Mouse (Mus musculus): ENCODE measurements around the gene Wnt1. TPM values are rescaled to one million over a fixed set of nuclear protein-coding genes. Genes with fewer than 3 reads are reported as not detected.

The Wnt1 gene
- polyA plus RNA-seq, 1 experiment, result 0.07 TPM

GRCm38 (mm10) chr15:98791771-98792170 lies 2.1 kb downstream of the Wnt1 start:
- DNase-seq, result no peak
- TF ChIP-seq POLR2A (IDR thresholded peaks at IDR 0.05; ENCODE audit: control insufficient read depth, extremely low read depth, insufficient read depth, low read length, poor library complexity) (no peak), CTCF (IDR thresholded peaks at IDR 0.05; ENCODE audit: borderline replicate concordance, control insufficient read depth, extremely low read depth, insufficient read depth, low read length, poor library complexity) (no peak)
- H3K4me3 ChIP-seq (ENCODE audit: control insufficient read depth, insufficient read depth, low read length), result no peak overlapping the region
- H3K27me3 ChIP-seq (ENCODE audit: control insufficient read depth, insufficient read depth, low read length), result peaks cover 48% of the 10 kb centered on the region
- no peak overlapping the region for H3K27ac ChIP-seq (ENCODE audit: control insufficient read depth, insufficient read depth, low read length)
- WGBS, result 4% methylated on average over 23 of the region's 23 CpGs
- no peaks in the 10 kb centered on the region for H3K36me3 ChIP-seq (ENCODE audit: control insufficient read depth, insufficient read depth, low read length)
- peaks cover 15% of the 10 kb centered on the region; the same call in 1 of the 2 replicates for H3K4me1 ChIP-seq (replicated peaks; ENCODE audit: control insufficient read depth, insufficient read depth, low read length)

- Histone ChIP-seq H3K27me3 (ENCODE audit: control insufficient read depth, insufficient read depth, low read length) (peaks cover 52% of the 10 kb centered on the region), H3K4me3 (ENCODE audit: control insufficient read depth, insufficient read depth, low read length) (no peak overlapping the region), H3K36me3 (ENCODE audit: control insufficient read depth, insufficient read depth, low read length) (no peaks in the 10 kb centered on the region), H3K4me1 (replicated peaks; ENCODE audit: control insufficient read depth, insufficient read depth, low read length) (peaks cover 15% of the 10 kb centered on the region; the same call in 1 of the 2 replicates), H3K27ac (ENCODE audit: control insufficient read depth, insufficient read depth, low read length) (no peak overlapping the region)
- 5% methylated on average over 75 of the region's 75 CpGs for WGBS
- DNase-seq, result no peak
- TF ChIP-seq POLR2A (IDR thresholded peaks at IDR 0.05; ENCODE audit: control insufficient read depth, extremely low read depth, insufficient read depth, low read length, poor library complexity), result no peak
- no peak for TF ChIP-seq CTCF (IDR thresholded peaks at IDR 0.05; ENCODE audit: borderline replicate concordance, control insufficient read depth, extremely low read depth, insufficient read depth, low read length, poor library complexity)
Observed at GRCm38 (mm10) chr15:98792233-98793020, 2.8 kb downstream of the Wnt1 start.

GRCm38 (mm10) chr15:98793141-98793698 lies 3.6 kb downstream of the Wnt1 start:
- TF ChIP-seq POLR2A (IDR thresholded peaks at IDR 0.05; ENCODE audit: control insufficient read depth, extremely low read depth, insufficient read depth, low read length, poor library complexity) (no peak), CTCF (IDR thresholded peaks at IDR 0.05; ENCODE audit: borderline replicate concordance, control insufficient read depth, extremely low read depth, insufficient read depth, low read length, poor library complexity) (no peak)
- DNase-seq, result no peak
- H3K27me3 ChIP-seq (ENCODE audit: control insufficient read depth, insufficient read depth, low read length), result peaks cover 54% of the 10 kb centered on the region
- WGBS, result 7% methylated on average over 13 of the region's 13 CpGs
- H3K4me3 ChIP-seq (ENCODE audit: control insufficient read depth, insufficient read depth, low read length), result no peak overlapping the region
- no peaks in the 10 kb centered on the region for H3K36me3 ChIP-seq (ENCODE audit: control insufficient read depth, insufficient read depth, low read length)
- H3K4me1 ChIP-seq (replicated peaks; ENCODE audit: control insufficient read depth, insufficient read depth, low read length), result peaks cover 15% of the 10 kb centered on the region; the same call in 1 of the 2 replicates
- no peak overlapping the region for H3K27ac ChIP-seq (ENCODE audit: control insufficient read depth, insufficient read depth, low read length)

- no peak for DNase-seq
- H3K36me3 ChIP-seq (ENCODE audit: control insufficient read depth, insufficient read depth, low read length), result no peaks in the 10 kb centered on the region
- H3K27me3 ChIP-seq (ENCODE audit: control insufficient read depth, insufficient read depth, low read length), result peaks cover 37% of the 10 kb centered on the region
- no peak overlapping the region for H3K27ac ChIP-seq (ENCODE audit: control insufficient read depth, insufficient read depth, low read length)
- H3K4me1 ChIP-seq (replicated peaks; ENCODE audit: control insufficient read depth, insufficient read depth, low read length), result peaks cover 8% of the 10 kb centered on the region; the same call in 1 of the 2 replicates
- 16% methylated on average over 13 of the region's 13 CpGs for WGBS
- no peak for TF ChIP-seq CTCF (IDR thresholded peaks at IDR 0.05; ENCODE audit: borderline replicate concordance, control insufficient read depth, extremely low read depth, insufficient read depth, low read length, poor library complexity)
- no peak for TF ChIP-seq POLR2A (IDR thresholded peaks at IDR 0.05; ENCODE audit: control insufficient read depth, extremely low read depth, insufficient read depth, low read length, poor library complexity)
- H3K4me3 ChIP-seq (ENCODE audit: control insufficient read depth, insufficient read depth, low read length), result no peak overlapping the region
Observed at GRCm38 (mm10) chr15:98796803-98797595, 7.3 kb downstream of the Wnt1 start.

- no peak for TF ChIP-seq POLR2A (IDR thresholded peaks at IDR 0.05; ENCODE audit: control insufficient read depth, extremely low read depth, insufficient read depth, low read length, poor library complexity)
- TF ChIP-seq CTCF (IDR thresholded peaks at IDR 0.05; ENCODE audit: borderline replicate concordance, control insufficient read depth, extremely low read depth, insufficient read depth, low read length, poor library complexity), result no peak
- Histone ChIP-seq H3K4me1 (replicated peaks; ENCODE audit: control insufficient read depth, insufficient read depth, low read length) (peaks cover under 1% of the 10 kb centered on the region; the same call in 1 of the 2 replicates), H3K36me3 (ENCODE audit: control insufficient read depth, insufficient read depth, low read length) (no peaks in the 10 kb centered on the region), H3K4me3 (ENCODE audit: control insufficient read depth, insufficient read depth, low read length) (no peak overlapping the region), H3K27me3 (ENCODE audit: control insufficient read depth, insufficient read depth, low read length) (peaks cover 31% of the 10 kb centered on the region), H3K27ac (ENCODE audit: control insufficient read depth, insufficient read depth, low read length) (no peak overlapping the region)
- WGBS, result 34% methylated on average over 28 of the region's 28 CpGs
- DNase-seq, result no peak
Observed at GRCm38 (mm10) chr15:98797835-98798492, 8.3 kb downstream of the Wnt1 start.

- Histone ChIP-seq H3K27me3 (ENCODE audit: control insufficient read depth, insufficient read depth, low read length) (peaks cover 30% of the 10 kb centered on the region), H3K36me3 (ENCODE audit: control insufficient read depth, insufficient read depth, low read length) (no peaks in the 10 kb centered on the region), H3K4me3 (ENCODE audit: control insufficient read depth, insufficient read depth, low read length) (no peak overlapping the region), H3K27ac (ENCODE audit: control insufficient read depth, insufficient read depth, low read length) (no peak overlapping the region), H3K4me1 (replicated peaks; ENCODE audit: control insufficient read depth, insufficient read depth, low read length) (0 out of 2 replicates have a peak, but pooled peaks cover under 1% of the 10 kb centered on the region)
- DNase-seq, result no peak
- 72% methylated on average over 3 of the region's 3 CpGs for WGBS
- no peak for TF ChIP-seq CTCF (IDR thresholded peaks at IDR 0.05; ENCODE audit: borderline replicate concordance, control insufficient read depth, extremely low read depth, insufficient read depth, low read length, poor library complexity)
Observed at GRCm38 (mm10) chr15:98798903-98799302, 9.2 kb downstream of the Wnt1 start.
